Mouse (Mus musculus): ENCODE results near the gene Mzt1. TPM values are rescaled to one million over a fixed set of nuclear protein-coding genes. Genes with fewer than 3 reads are reported as not detected.
A peak's percentile ranks its signal among the peaks of the same experiment; 100 is the strongest.
"Not testable (repeated sequence)": the region's sequence is repeated elsewhere in the genome, so short reads cannot be mapped to it uniquely, and the experiment has no call there.

The Mzt1 gene
- polyA plus RNA-seq, 1 experiment from 2014 or later: 104 TPM

DNA sequence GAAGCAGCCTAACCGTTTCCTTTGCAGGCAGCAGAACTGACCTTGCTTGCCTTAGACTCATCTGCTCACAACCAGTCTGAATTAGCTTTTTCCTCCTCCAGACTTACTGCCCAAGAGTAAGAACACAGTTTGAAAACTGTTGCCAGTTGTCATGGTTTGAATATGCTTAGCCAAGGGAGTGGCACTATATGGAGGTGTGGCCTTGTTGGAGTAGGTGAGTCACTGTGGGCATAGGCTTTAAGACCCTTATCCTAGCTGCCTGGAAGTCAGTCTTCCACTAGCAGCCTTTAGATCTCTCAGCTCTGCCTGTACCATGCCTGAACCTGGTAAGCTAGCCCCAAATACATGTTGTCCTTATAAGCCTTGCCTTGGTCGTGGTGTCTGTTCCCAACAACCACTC, 8.2 kb downstream of the Mzt1 start:
- H3K27me3 ChIP-seq (ENCODE audit: low read depth, poor library complexity, severe bottlenecking): no peaks in the 10 kb centered on the region
- no peaks in the 10 kb centered on the region for H3K9me3 ChIP-seq (replicated peaks)
- H3K36me3 ChIP-seq: peaks cover 60% of the 10 kb centered on the region
- H3K4me1 ChIP-seq: peaks cover 3% of the 10 kb centered on the region; the same call in 1 of the 2 replicates
- DNase-seq (ENCODE audit: low spot score): no peak
- 92% methylated on average over 2 of the region's 2 CpGs for WGBS
- H3K27ac ChIP-seq: no peak overlapping the region
- no peak overlapping the region for H3K4me3 ChIP-seq

DNA sequence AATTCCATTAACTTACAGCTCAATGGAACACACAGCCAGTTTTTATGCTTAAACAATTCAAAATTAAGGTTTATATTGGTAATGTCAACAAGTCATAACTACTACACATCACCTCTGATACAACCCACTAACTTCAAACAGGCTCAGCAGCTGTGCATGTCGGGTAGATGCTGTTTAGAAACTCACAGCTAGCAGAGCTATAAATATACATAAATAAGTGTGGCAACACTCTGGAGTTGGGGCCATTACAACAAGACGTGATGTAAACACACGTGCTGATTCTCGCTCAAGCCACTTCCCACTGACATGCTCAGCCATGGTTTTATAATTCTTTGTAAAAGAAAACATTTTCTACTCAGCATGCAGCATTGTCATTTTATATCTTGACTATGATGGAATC, 9.9 kb downstream of the Mzt1 start:
- H3K36me3 ChIP-seq: peaks cover 67% of the 10 kb centered on the region
- DNase-seq (ENCODE audit: low spot score): no peak
- H3K27ac ChIP-seq: no peak overlapping the region
- H3K27me3 ChIP-seq (ENCODE audit: low read depth, poor library complexity, severe bottlenecking): no peaks in the 10 kb centered on the region
- H3K9me3 ChIP-seq (replicated peaks): no peaks in the 10 kb centered on the region
- WGBS: 77% methylated on average over 4 of the region's 4 CpGs
- H3K4me3 ChIP-seq: no peak overlapping the region
- H3K4me1 ChIP-seq: no peaks in the 10 kb centered on the region

DNA sequence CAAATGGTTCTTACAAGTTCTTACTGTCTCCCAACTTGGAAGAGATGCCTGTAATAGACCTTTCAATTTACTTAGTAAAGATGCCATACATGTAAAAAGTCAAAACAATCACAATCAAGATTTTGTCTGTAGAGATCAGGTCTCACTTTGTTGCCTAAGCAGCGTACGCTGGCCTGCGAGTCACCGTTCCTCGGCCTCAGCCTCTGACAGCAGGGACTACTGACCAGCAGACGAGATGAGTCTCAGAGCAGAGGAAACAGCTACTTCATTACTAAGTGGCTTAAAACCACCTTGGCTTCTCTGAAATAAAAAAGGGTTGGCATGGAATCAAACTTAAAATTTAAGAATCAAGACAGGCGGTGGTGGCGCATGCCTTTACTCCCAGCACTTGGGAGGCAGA, 11.1 kb downstream of the Mzt1 start:
- H3K4me1 ChIP-seq; H3K4me3 ChIP-seq; H3K9me3 ChIP-seq (replicated peaks); DNase-seq (ENCODE audit: low spot score); H3K27me3 ChIP-seq (ENCODE audit: low read depth, poor library complexity, severe bottlenecking); H3K27ac ChIP-seq: not testable (repeated sequence)
- 94% methylated on average over 8 of the region's 8 CpGs for WGBS
- peaks cover 62% of the 10 kb centered on the region for H3K36me3 ChIP-seq

DNA sequence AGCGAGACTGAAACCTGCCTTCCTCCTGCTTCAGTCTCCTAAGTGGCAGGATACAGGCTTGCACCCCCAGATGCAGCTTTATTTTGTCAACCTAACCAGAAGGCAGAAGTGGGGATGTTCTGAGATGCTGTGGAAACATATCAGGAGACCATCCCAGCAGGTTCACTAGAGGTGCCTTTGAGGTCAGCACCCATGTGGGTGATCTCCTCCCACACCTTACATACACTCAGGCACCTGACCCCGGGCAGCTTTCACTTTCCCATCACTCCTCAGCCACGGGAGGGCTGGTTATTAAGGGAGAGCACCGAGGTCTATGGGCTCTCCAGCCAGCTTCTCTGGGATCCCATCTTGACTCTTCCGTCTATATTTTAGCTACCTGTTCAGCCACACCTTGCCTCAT, 13.3 kb downstream of the Mzt1 start:
- H3K4me3 ChIP-seq: no peak overlapping the region
- peaks cover 39% of the 10 kb centered on the region for H3K36me3 ChIP-seq
- no peak overlapping the region for H3K27ac ChIP-seq
- no peaks in the 10 kb centered on the region for H3K4me1 ChIP-seq
- WGBS: 83% methylated on average over 5 of the region's 5 CpGs
- DNase-seq (ENCODE audit: low spot score): no peak
- H3K9me3 ChIP-seq (replicated peaks): no peaks in the 10 kb centered on the region
- H3K27me3 ChIP-seq (ENCODE audit: low read depth, poor library complexity, severe bottlenecking): no peaks in the 10 kb centered on the region

DNA sequence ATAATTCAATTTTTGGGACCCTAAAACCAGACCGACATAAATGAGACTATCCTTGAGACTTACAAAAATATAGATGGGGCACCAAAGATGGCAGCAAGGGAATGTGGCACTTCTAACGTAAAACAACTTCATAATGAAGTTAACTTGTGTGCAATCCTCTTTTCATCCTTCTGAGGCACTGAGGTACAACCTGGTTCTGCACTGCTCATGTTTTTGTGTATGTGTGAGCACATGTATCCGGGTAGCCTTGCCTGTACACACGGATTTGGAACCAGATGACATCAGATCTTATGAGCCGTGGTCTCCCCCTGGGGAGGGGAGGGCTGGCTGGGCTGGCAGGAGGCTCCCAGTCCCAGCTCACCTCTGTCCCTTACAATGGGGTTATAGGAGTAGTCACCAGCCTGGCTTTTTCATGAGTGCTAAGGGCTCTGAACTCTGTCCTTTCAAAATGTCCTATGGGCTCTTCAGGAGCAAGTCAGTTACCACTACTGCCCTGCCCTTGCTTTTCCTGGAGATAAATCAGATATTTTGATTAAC, 14.5 kb downstream of the Mzt1 start:
- no peak overlapping the region for H3K27ac ChIP-seq
- no peak overlapping the region for H3K4me3 ChIP-seq
- 91% methylated on average over 5 of the region's 5 CpGs for WGBS
- H3K4me1 ChIP-seq: no peaks in the 10 kb centered on the region
- peak; percentile 19 for DNase-seq (ENCODE audit: low spot score)
- no peaks in the 10 kb centered on the region for H3K27me3 ChIP-seq (ENCODE audit: low read depth, poor library complexity, severe bottlenecking)
- H3K9me3 ChIP-seq (replicated peaks): no peaks in the 10 kb centered on the region
- peaks cover 36% of the 10 kb centered on the region for H3K36me3 ChIP-seq

DNA sequence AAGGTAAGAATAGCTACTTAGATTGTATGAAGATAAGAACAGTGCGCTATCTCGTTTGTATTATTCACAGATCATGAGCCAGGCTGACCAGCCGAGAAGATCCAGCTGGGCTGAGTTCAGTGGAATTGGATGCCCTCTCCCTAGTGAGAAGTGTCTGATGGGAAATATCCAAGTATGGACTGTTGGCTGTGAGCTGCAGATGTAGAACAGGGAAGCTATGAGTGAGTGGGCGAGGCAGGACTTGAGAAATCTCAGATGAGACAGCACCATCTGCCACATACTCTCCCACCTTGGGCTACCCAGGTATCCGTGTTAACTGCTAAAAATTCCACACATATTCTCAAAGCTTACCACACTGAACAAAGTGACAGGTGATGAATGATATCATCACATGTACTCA, 15.9 kb downstream of the Mzt1 start:
- peak; percentile 13 for DNase-seq (ENCODE audit: low spot score)
- 84% methylated on average over 5 of the region's 5 CpGs for WGBS
- H3K27ac ChIP-seq: no peak overlapping the region

DNA sequence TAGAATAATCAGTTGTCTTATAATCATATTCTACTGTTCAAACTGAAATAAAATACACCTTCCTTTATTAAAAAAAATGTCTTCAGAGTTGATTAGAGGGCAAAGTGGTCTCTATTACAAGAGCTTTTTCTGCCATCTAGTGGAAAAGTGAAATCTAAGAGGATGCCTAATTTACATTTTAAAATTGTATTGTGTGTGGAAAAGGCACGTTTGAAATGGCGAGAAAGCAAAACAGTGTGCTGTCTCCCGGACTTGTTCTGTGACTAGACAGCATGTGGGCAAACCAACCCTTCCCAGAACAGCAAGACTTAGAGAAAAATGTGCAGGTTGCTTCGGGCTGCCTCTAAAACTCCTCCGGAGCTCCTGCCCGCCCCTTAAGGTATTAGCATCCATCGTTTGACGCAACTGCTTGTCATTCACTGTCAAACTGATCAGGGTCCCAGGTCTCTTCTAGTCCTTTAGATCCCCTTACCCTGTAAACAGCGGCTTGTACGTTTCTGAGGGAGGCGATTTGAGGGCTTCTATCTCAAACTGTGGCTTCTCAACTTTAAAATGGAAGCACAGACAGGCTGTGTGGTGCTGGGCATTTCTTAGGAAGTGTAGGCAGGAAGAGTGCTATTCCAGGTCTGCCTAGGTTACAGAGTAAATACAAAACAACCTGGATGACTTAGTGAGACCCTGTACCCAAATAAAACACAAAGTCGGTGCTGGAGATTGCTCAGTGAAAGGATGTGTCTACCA, 23.4 kb downstream of the Mzt1 start:
- Histone ChIP-seq H3K27ac (peak overlapping the region; percentile 14; the same call in 1 of the 2 replicates), H3K36me3 (no peaks in the 10 kb centered on the region), H3K9me3 (replicated peaks) (no peaks in the 10 kb centered on the region), H3K27me3 (ENCODE audit: low read depth, poor library complexity, severe bottlenecking) (no peaks in the 10 kb centered on the region), H3K4me1 (peaks cover 11% of the 10 kb centered on the region), H3K4me3 (0 out of 2 replicates have a peak overlapping the region, but pooled peaks have one; percentile 15)
- DNase-seq (ENCODE audit: low spot score): no peak
- WGBS: 54% methylated on average over 12 of the region's 12 CpGs

More for the DNA sequence above, 15.9 kb downstream of the Mzt1 start:
- H3K9me3 ChIP-seq (replicated peaks): no peaks in the 10 kb centered on the region
- no peaks in the 10 kb centered on the region for H3K27me3 ChIP-seq (ENCODE audit: low read depth, poor library complexity, severe bottlenecking)
- H3K36me3 ChIP-seq: peaks cover 22% of the 10 kb centered on the region
- H3K4me1 ChIP-seq: no peaks in the 10 kb centered on the region
- H3K4me3 ChIP-seq: no peak overlapping the region

DNA sequence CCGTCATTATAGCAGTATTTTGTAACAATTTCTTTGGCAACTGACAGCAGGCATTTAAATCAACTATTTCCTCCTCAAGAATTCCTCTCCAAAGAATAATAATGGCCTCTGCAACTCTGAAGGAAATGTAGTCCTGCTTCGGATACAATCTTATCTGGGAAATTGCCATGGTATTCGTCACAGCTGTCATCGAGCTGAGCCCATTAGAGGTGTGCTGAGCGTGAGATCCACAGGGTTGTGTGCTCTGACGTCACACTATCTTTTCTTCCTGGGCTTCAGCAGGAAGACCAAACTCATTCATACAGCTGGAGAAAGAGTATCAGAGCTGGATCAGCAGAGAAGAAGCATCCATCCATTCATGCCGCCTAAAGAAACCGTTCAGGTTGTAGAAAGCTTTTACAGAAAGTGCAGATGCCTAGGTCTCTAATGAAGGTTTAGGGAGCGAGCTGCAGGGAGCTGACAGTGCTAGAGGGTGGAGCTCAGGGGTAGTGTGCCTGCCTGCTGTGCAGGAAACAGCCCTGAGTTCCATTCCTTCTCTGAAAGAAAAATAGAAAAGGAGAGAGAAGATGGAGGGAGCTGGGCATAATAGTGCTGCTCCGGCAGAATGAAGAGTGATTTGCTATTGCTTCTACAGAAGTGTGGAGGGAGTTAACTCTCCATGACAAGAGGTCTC, 26.7 kb downstream of the Mzt1 start:
- Histone ChIP-seq H3K27me3 (ENCODE audit: low read depth, poor library complexity, severe bottlenecking) (no peaks in the 10 kb centered on the region), H3K27ac (no peak overlapping the region), H3K4me1 (peaks cover 11% of the 10 kb centered on the region), H3K9me3 (replicated peaks) (no peaks in the 10 kb centered on the region), H3K4me3 (no peak overlapping the region), H3K36me3 (no peaks in the 10 kb centered on the region)
- 48% methylated on average over 10 of the region's 10 CpGs for WGBS
- no peak for DNase-seq (ENCODE audit: low spot score)

DNA sequence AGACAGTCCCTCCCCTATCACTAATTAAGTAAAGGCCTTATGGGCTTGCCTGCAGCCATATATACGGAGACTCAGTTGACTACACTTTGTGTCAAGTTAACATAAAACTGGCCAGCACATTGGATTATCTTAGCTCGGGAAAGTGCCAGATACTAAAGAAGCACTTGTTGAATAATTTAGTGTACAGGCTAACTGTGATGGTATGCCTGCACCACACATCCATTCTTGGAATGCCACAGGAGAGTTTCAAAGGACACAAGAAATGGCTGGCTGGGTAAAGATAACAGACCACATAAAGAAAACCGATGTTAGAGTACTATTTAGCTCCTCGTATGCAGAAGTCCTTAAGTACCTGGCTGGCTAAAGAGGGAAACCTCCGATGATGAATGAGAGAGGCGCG, 27.2 kb downstream of the Mzt1 start:
- H3K27me3 ChIP-seq (ENCODE audit: low read depth, poor library complexity, severe bottlenecking): no peaks in the 10 kb centered on the region
- 76% methylated on average over 7 of the region's 7 CpGs for WGBS
- H3K36me3 ChIP-seq: no peaks in the 10 kb centered on the region
- no peak for DNase-seq (ENCODE audit: low spot score)
- H3K9me3 ChIP-seq (replicated peaks): no peaks in the 10 kb centered on the region
- no peak overlapping the region for H3K4me3 ChIP-seq
- no peak overlapping the region for H3K27ac ChIP-seq
- H3K4me1 ChIP-seq: peaks cover 11% of the 10 kb centered on the region

DNA sequence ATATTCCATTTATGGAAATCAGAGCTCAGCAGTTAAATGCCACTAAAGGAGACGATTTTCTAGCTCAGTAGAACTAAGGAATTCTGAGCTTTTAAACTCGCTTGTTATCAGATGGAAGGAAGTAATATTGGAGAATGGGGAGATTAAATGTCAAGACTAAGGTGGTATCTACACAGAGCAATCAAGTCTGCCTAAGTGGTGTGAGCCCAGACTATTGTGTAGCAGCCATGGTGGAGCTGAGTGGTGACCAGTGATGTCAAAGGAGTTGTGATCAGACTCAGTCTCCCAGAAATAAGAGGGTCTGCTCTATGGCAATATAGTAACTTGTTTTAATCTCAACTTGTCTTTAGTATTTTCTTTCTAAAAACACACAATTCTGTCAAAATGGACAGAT, 35.0 kb downstream of the Mzt1 start:
- no peaks in the 10 kb centered on the region for H3K9me3 ChIP-seq (replicated peaks)
- H3K4me3 ChIP-seq: no peak overlapping the region
- WGBS: 81% methylated on average over 2 of the region's 2 CpGs
- DNase-seq (ENCODE audit: low spot score): no peak
- H3K27me3 ChIP-seq (ENCODE audit: low read depth, poor library complexity, severe bottlenecking): no peaks in the 10 kb centered on the region
- H3K27ac ChIP-seq: no peak overlapping the region
- H3K4me1 ChIP-seq: no peaks in the 10 kb centered on the region
- H3K36me3 ChIP-seq: no peaks in the 10 kb centered on the region

DNA sequence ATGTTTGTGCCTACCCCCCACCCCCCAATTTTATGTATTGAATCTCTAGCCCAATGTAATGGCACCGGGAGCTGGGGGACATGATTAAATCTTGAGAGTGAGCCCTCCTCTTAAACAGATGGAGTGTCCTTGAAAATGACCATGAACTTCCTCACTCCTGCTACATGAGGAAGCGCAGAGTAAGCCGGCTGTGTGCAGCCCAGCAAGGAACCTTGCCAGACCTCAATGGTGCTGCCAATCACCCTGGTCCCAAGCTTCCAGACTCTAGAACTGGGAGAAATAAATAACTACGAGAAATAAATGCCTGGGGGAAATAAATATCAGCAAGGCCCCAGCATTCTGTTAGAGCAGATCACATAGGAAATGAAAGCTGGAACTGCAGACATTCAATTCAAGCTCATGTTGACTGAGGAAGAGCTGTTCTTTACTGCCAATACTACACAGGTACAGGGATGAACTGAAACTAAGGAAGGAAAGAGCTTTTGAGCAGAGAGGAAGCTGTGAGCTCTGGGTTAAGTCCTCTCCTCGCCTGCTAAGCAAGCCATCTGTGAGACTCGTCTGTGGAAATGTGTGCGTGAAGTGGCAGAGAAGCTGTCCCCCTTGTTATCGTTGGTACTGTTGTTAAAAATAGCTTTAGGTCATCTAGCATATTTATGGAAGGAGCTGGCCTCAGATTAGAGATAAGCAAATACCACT, 35.6 kb downstream of the Mzt1 start:
- Histone ChIP-seq H3K4me3 (no peak overlapping the region), H3K4me1 (no peaks in the 10 kb centered on the region), H3K27me3 (ENCODE audit: low read depth, poor library complexity, severe bottlenecking) (no peaks in the 10 kb centered on the region), H3K27ac (no peak overlapping the region), H3K36me3 (no peaks in the 10 kb centered on the region), H3K9me3 (replicated peaks) (no peaks in the 10 kb centered on the region)
- 84% methylated on average over 8 of the region's 8 CpGs for WGBS
- DNase-seq (ENCODE audit: low spot score): no peak

DNA sequence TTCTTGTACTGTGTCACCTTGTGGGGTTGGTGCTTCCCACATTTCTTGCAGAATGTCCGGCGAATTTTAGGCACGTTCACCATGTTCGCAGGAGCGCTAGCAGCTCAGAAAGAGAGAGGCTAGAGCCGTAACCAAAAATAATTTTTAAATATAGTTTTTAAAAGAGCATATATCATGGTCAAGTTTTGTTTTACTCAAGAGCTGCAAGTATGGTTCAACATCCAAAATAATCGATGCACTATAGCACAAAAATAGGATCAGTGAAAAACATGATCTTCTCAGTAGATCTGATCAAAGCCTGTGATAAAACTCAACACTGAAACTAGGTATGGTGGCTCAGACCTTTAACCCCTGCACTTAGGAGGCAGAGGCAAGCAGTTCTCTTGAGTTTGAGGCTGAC, 51.7 kb downstream of the Mzt1 start, which contains the start of gene Rpl36a-ps1:
Rpl36a-ps1 (minus strand) TSS at position 101 of the 400 bp plus-strand sequence.
- H3K36me3 ChIP-seq: no peaks in the 10 kb centered on the region
- no peaks in the 10 kb centered on the region for H3K27me3 ChIP-seq (ENCODE audit: low read depth, poor library complexity, severe bottlenecking)
- DNase-seq (ENCODE audit: low spot score): no peak
- no peak within 1 kb of the TSS for H3K4me3 ChIP-seq
- H3K4me1 ChIP-seq: peaks cover 8% of the 10 kb centered on the region; the same call in 1 of the 2 replicates
- H3K27ac ChIP-seq: no peak within 1 kb of the TSS
- H3K9me3 ChIP-seq (replicated peaks): no peaks in the 10 kb centered on the region
- WGBS: 96% methylated on average over 7 of the region's 7 CpGs

DNA sequence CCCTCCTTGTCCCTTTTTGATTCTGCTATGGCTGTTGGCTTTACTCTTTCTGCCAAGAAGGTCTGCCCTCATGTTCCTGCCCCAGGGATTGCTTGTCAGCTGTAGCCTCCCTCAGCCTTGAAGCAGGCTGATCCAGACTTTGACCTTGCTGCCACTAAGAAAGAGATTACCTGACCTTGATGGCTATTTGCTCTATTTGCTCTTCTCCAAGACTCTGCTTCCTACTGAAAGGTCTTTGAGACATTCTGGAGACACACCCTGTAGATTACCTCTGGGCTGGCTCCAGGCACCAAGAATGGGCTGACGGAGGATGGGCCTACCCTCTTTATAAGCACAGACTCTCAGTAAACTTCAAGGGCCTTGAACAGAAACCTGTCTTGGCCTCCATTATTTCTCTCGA, 53.5 kb downstream of the Mzt1 start:
- no peak for DNase-seq (ENCODE audit: low spot score)
- no peak overlapping the region for H3K4me3 ChIP-seq
- peaks cover 8% of the 10 kb centered on the region; the same call in 1 of the 2 replicates for H3K4me1 ChIP-seq
- no peaks in the 10 kb centered on the region for H3K9me3 ChIP-seq (replicated peaks)
- H3K27me3 ChIP-seq (ENCODE audit: low read depth, poor library complexity, severe bottlenecking): no peaks in the 10 kb centered on the region
- no peaks in the 10 kb centered on the region for H3K36me3 ChIP-seq
- WGBS: 89% methylated on average over 2 of the region's 2 CpGs
- H3K27ac ChIP-seq: no peak overlapping the region

All from limb, embryonic 10.5 days (tissue).